Mouse (Mus musculus): ENCODE data around the gene Lrrfip1.

DNA sequence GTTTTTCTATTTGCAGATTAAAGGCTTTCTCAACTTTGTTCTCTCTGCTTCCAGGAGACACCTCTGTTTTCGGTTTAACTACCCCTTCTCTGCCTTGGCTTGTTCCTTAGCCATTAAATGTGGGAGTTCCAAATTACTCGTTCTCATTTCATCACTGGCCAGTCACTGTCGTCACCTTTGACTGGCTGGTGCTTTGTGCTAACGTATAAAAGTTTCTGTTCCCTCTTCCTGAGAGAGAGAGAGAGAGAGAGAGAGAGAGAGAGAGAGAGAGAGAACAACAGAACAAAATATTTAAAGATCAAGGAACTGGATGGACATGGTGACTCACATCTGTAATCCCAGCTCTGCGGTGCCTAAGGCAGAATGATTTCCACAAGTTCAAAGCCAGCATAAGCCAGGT, 47.7 kb downstream of the Lrrfip1 start:
- TF ChIP-seq CTCF (IDR thresholded peaks at IDR 0.05; ENCODE audit: low read depth) (no peak), EP300 (optimal IDR thresholded peaks at IDR 0.05) (no peak)

All from stomach, postnatal 0 days (tissue).